In the genomic region with DNA sequence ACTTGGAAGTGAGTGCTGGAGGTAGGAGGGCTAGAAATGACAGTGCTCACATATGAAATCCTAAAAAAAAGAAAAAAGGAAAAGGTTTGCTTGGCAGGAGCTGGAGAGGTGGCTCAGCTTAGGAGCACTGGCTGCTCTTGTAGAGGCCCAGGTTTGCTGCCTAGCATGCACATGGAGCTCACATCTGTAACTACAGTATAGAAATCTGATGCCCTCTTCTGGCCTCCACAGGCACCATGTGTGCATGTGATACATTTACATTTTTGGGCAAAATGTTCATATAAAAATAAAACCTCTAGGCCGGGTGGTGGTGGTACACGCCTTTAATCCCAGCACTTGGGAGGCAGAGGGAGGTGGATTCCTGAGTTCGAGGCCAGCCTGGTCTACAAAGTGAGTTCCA, we compare ENCODE assay signal across 9 mouse cellular contexts. TPM values are rescaled to one million over a fixed set of nuclear protein-coding genes. Genes with fewer than 3 reads are reported as not detected.
DNase-seq lines count a peak whose midpoint lies in the region; ATAC-seq and TF ChIP-seq lines count a peak whose summit lies in the region.
"Had no signal": no experiment of that assay in that cellular context is flagged by ENCODE, and none has a peak within 500 bp of the region (broad histone marks: within the 10 kb centered on the region; RNA-seq: fewer than 3 reads in every experiment).

No protein-coding gene starts in this region.

- 79% methylated on average over 3 of the region's 3 CpGs for WGBS in stomach, postnatal 0 days

- peaks cover 50% of the 10 kb centered on the region for H3K4me1 ChIP-seq in bone marrow macrophage, adult 2 months (ENCODE audit: control insufficient read depth, insufficient read depth, low read length)
- no peaks in the 10 kb centered on the region for H3K4me1 ChIP-seq in stomach, postnatal 0 days (replicated peaks; ENCODE audit: control insufficient read depth, insufficient read depth)
- H3K4me1 ChIP-seq: midbrain, embryonic 15.5 days had no signal

- H3K4me2 ChIP-seq in stomach, postnatal 0 days (replicated peaks; ENCODE audit: low read depth), result no peak overlapping the region
- H3K4me2 ChIP-seq: midbrain, embryonic 15.5 days had no signal

- no peak overlapping the region for H3K9ac ChIP-seq in stomach, postnatal 0 days (ENCODE audit: low read length)
- H3K9ac ChIP-seq: midbrain, embryonic 15.5 days had no signal

- no peak for ATAC-seq in stomach, postnatal 0 days (ENCODE audit: low FRiP score, low TSS enrichment)
- ATAC-seq in megakaryocyte, adult 5-6 weeks (ENCODE audit: poor library complexity, severe bottlenecking), result no peak
- ATAC-seq: midbrain, embryonic 15.5 days had no signal

- H3K9me3 ChIP-seq in stomach, postnatal 0 days (ENCODE audit: control insufficient read depth, low read length), result no peaks in the 10 kb centered on the region
- H3K9me3 ChIP-seq: midbrain, embryonic 15.5 days had no signal

- TF ChIP-seq POLR2A in bone marrow macrophage, adult 2 months (IDR thresholded peaks at IDR 0.05; ENCODE audit: borderline replicate concordance, low read depth, low read length), result no peak

- no peak overlapping the region for H3K4me3 ChIP-seq in gastrocnemius, adult 2 months
- no peak overlapping the region for H3K4me3 ChIP-seq in left cerebral cortex, adult 2 months
- H3K4me3 ChIP-seq in bone marrow macrophage, adult 2 months (ENCODE audit: insufficient read depth, low read length), result peak overlapping the region; percentile 18; the same call in 1 of the 2 replicates
- H3K4me3 ChIP-seq in stomach, postnatal 0 days (ENCODE audit: low read depth, low read length), result no peak overlapping the region
- H3K4me3 ChIP-seq: midbrain, embryonic 15.5 days had no signal

- H3K27ac ChIP-seq in gastrocnemius, adult 2 months, result no peak overlapping the region
- no peak overlapping the region for H3K27ac ChIP-seq in left cerebral cortex, adult 2 months
- H3K27ac ChIP-seq in bone marrow macrophage, adult 2 months (ENCODE audit: insufficient read depth, low read depth, low read length), result peak overlapping the region; percentile 100
- H3K27ac ChIP-seq in stomach, postnatal 0 days (replicated peaks), result no peak overlapping the region
- H3K27ac ChIP-seq: midbrain, embryonic 15.5 days had no signal

- H3K36me3 ChIP-seq in stomach, postnatal 0 days (ENCODE audit: control insufficient read depth, insufficient read depth, low read length), result peaks cover 13% of the 10 kb centered on the region; the same call in 1 of the 2 replicates

- intact Hi-C loops in gastrocnemius, adult 2 months (cut with DNase I), result loop anchor here (1.0 kb wide), 1 partner anchor 40 kb away; no protein-coding TSS in a partner anchor
- intact Hi-C loops in left cerebral cortex, adult 2 months (cut with DNase I), result no loop called here
- intact Hi-C loops in left cerebral cortex, postnatal 36 days (cut with DNase I), result loop anchor here (2.0 kb wide), 1 partner anchor 36 kb away; a partner anchor contains a TSS
- intact Hi-C loops in left cerebral cortex, postnatal 4 days (cut with DNase I), result no loop called here

- DNase-seq in gastrocnemius, adult 2 months, result no peak
- DNase-seq in gastrocnemius, adult 8-10 months (ENCODE audit: low spot score in 2 of 2), result no peak
- DNase-seq in left cerebral cortex, adult 2 months (ENCODE audit: extremely low spot score in 1 of 2, low spot score in 2 of 2), result no peak
- no peak for DNase-seq in left cerebral cortex, postnatal 36 days (ENCODE audit: low spot score in 2 of 2)
- no peak for DNase-seq in stomach, postnatal 0 days (ENCODE audit: low spot score)
- DNase-seq in left cerebral cortex, postnatal 4 days, result no peak

- no peak for TF ChIP-seq EP300 in stomach, postnatal 0 days (optimal IDR thresholded peaks at IDR 0.05)

- no peaks in the 10 kb centered on the region for H3K27me3 ChIP-seq in stomach, postnatal 0 days (ENCODE audit: control insufficient read depth, insufficient read depth, low read length)
- H3K27me3 ChIP-seq: midbrain, embryonic 15.5 days had no signal

- peak; percentile 55 for TF ChIP-seq CTCF in gastrocnemius, adult 2 months (IDR thresholded peaks at IDR 0.05)
- TF ChIP-seq CTCF in left cerebral cortex, adult 2 months (IDR thresholded peaks at IDR 0.05), result peak; percentile 40
- peak; percentile 34; the same call in 1 of the 2 replicates for TF ChIP-seq CTCF in bone marrow macrophage, adult 2 months (IDR thresholded peaks at IDR 0.05; ENCODE audit: low read depth, low read length)
- peak; percentile 65 for TF ChIP-seq CTCF in stomach, postnatal 0 days (IDR thresholded peaks at IDR 0.05; ENCODE audit: low read depth)

RNA-seq across cellular contexts. Expression of a gene that starts 13.4 kb away (rescaled TPM):
- total RNA-seq in gastrocnemius, adult 2 months (2021), result 10 to 100 TPM; 12.3 to 13.7 TPM
- 10 to 100 TPM; 14.1 to 16.4 (median 15.1) TPM for total RNA-seq in gastrocnemius, adult 8-10 months (2022)
- total RNA-seq in left cerebral cortex, adult 2 months (2021), result 10 to 100 TPM; 17.0 to 19.8 TPM
- 10 to 100 TPM; 16.3 to 18.8 TPM for total RNA-seq in left cerebral cortex, postnatal 36 days (2021)
- polyA plus RNA-seq in bone marrow macrophage, adult 2 months (2012; ENCODE audit: insufficient read depth, insufficient read length, missing spikeins), result 65.5 and 75.0 TPM in 2 replicates
- 3.6 and 4.2 TPM in 2 replicates for polyA plus RNA-seq in stomach, postnatal 0 days (2015; fragmentation: Nextera tagmentation; extraction: Ambion mirVana)
- total RNA-seq in left cerebral cortex, postnatal 4 days (2021), result 10 to 100 TPM; 13.8 to 14.8 TPM
- total RNA-seq in megakaryocyte, adult 5-6 weeks (2015), result 28.4 and 29.4 TPM in 2 replicates
- total RNA-seq in megakaryocyte, adult 5-6 weeks (2017), result 8.3 and 12.7 TPM in 2 replicates

RNA-seq across cellular contexts. Expression of a gene that starts 35.6 kb away (rescaled TPM):
- 1 to 10 TPM; 6.0 to 8.8 TPM for total RNA-seq in gastrocnemius, adult 2 months (2021)
- 1 to 10 TPM; 2.5 to 4.7 (median 4.4) TPM for total RNA-seq in gastrocnemius, adult 8-10 months (2022)
- total RNA-seq in left cerebral cortex, adult 2 months (2021), result 10 to 100 TPM; 10.8 to 14.0 TPM
- total RNA-seq in left cerebral cortex, postnatal 36 days (2021), result 10 to 100 TPM; 11.6 to 12.6 TPM
- 23.8 and 24.6 TPM in 2 replicates for polyA plus RNA-seq in bone marrow macrophage, adult 2 months (2012; ENCODE audit: insufficient read depth, insufficient read length, missing spikeins)
- 18.2 and 22.1 TPM in 2 replicates for polyA plus RNA-seq in stomach, postnatal 0 days (2015; fragmentation: Nextera tagmentation; extraction: Ambion mirVana)
- total RNA-seq in left cerebral cortex, postnatal 4 days (2021), result 1 to 10 TPM; 4.7 to 5.1 TPM
- total RNA-seq in megakaryocyte, adult 5-6 weeks (2015), result 20.1 and 20.5 TPM in 2 replicates
- 20.1 and 21.9 TPM in 2 replicates for total RNA-seq in megakaryocyte, adult 5-6 weeks (2017)

Comparison
In these comparisons a context has a peak if more than half of its experiments do, and no peak if none do; other contexts are left out.
1. intact Hi-C loops: an anchor here in gastrocnemius, adult 2 months (1.0 kb wide) and left cerebral cortex, postnatal 36 days (2.0 kb wide); none called in left cerebral cortex, adult 2 months and left cerebral cortex, postnatal 4 days.